ENCODE assay signal across 31 mouse cellular contexts in the genomic region with DNA sequence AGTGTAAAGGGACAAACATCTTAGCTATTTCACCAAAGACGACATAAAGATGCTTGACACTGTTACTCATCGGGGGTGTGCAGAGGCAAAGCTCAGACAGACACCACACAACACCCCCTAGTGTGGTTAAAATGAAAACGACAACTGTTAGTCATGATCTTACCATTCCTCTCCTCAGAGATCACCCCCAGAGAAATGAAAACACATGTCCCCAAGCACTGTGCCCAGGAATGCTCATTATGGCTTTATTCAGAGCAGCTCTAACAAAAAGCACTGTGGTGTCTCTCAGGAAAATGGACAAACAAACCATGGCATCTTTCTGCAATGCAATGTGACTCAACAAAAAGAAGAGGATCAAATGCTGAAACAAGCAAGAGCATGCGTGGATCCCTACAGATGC.
DNase-seq lines count a peak whose midpoint lies in the region; ATAC-seq and TF ChIP-seq lines count a peak whose summit lies in the region.
"Had no signal": no experiment of that assay in that cellular context is flagged by ENCODE, and none has a peak within 500 bp of the region (broad histone marks: within the 10 kb centered on the region; RNA-seq: fewer than 3 reads in every experiment).

No protein-coding gene starts in this region.

- no peak for ATAC-seq in heart, embryonic 12.5 days (ENCODE audit: insufficient number of reproducible peaks, low FRiP score)
- ATAC-seq: forebrain, embryonic 13.5 days; forebrain, embryonic 16.5 days; hindbrain, embryonic 16.5 days; intestine, embryonic 15.5 days had no signal

- H3K9me3 ChIP-seq in heart, embryonic 12.5 days (replicated peaks), result no peaks in the 10 kb centered on the region
- H3K9me3 ChIP-seq: embryonic facial prominence, embryonic 13.5 days; forebrain, embryonic 13.5 days; heart, embryonic 15.5 days; hindbrain, embryonic 10.5 days; hindbrain, embryonic 13.5 days; intestine, embryonic 15.5 days had no signal

- 78% methylated on average over 4 of the region's 4 CpGs for WGBS in heart, embryonic 12.5 days

- no peak overlapping the region for H3K27ac ChIP-seq in heart, embryonic 12.5 days (ENCODE audit: poor library complexity, severe bottlenecking)
- peak overlapping the region; percentile 93 for H3K27ac ChIP-seq in embryonic fibroblast, embryonic 13.5 days (ENCODE audit: insufficient read depth, low read length)
- H3K27ac ChIP-seq: embryonic facial prominence, embryonic 13.5 days; forebrain, embryonic 13.5 days; heart, embryonic 15.5 days; hindbrain, embryonic 10.5 days; hindbrain, embryonic 13.5 days; intestine, embryonic 15.5 days had no signal

- no peak overlapping the region for H3K9ac ChIP-seq in heart, embryonic 12.5 days
- H3K9ac ChIP-seq: embryonic facial prominence, embryonic 13.5 days; forebrain, embryonic 13.5 days; heart, embryonic 15.5 days; hindbrain, embryonic 13.5 days; intestine, embryonic 15.5 days had no signal

- no peaks in the 10 kb centered on the region for H3K27me3 ChIP-seq in heart, embryonic 12.5 days (replicated peaks)
- H3K27me3 ChIP-seq: CH12.LX; embryonic facial prominence, embryonic 13.5 days; forebrain, embryonic 13.5 days; heart, embryonic 15.5 days; hindbrain, embryonic 13.5 days; intestine, embryonic 15.5 days had no signal

- peaks cover 7% of the 10 kb centered on the region; the same call in 1 of the 2 replicates for H3K4me1 ChIP-seq in heart, embryonic 12.5 days (replicated peaks)
- H3K4me1 ChIP-seq in embryonic fibroblast, embryonic 13.5 days (ENCODE audit: control insufficient read depth, insufficient read depth, low read length), result peaks cover 20% of the 10 kb centered on the region
- H3K4me1 ChIP-seq: forebrain, embryonic 13.5 days; heart, embryonic 15.5 days; hindbrain, embryonic 10.5 days; hindbrain, embryonic 13.5 days; intestine, embryonic 15.5 days had no signal

- peak; percentile 68 for DNase-seq in heart, adult 11 months
- DNase-seq in 3T3-L1 (ENCODE audit: low read depth, low spot score) (peak; percentile 83), NIH3T3 (ENCODE audit: low read depth) (peak; percentile 65)
- no peak for DNase-seq in heart, postnatal 10 days
- DNase-seq in thymus, adult 18-20 months, result no peak
- DNase-seq in spleen, adult 18-20 months, result no peak
- DNase-seq: adrenal gland, adult 2 months; adrenal gland, postnatal 14 days; cerebellum, adult 11 months; cerebellum, adult 2 months; cerebellum, adult 9-11 months; cerebellum, postnatal 25 days; gastrocnemius, postnatal 10 days; gastrocnemius, postnatal 36 days; heart, postnatal 14 days; kidney, adult 11 months; kidney, adult 8-10 months had no signal

- intact Hi-C loops in heart, postnatal 10 days (cut with DNase I), result no loop called here

- no peak for TF ChIP-seq POLR2A in embryonic fibroblast, embryonic 13.5 days (IDR thresholded peaks at IDR 0.05; ENCODE audit: low read depth, low read length)

- H3K4me3 ChIP-seq in heart, embryonic 12.5 days, result no peak overlapping the region
- no peak overlapping the region for H3K4me3 ChIP-seq in embryonic fibroblast, embryonic 13.5 days (ENCODE audit: insufficient read depth, low read length)
- H3K4me3 ChIP-seq: embryonic facial prominence, embryonic 13.5 days; erythroblast, embryonic 14.5 days; forebrain, embryonic 13.5 days; heart, embryonic 15.5 days; hindbrain, embryonic 10.5 days; hindbrain, embryonic 13.5 days; intestine, embryonic 15.5 days had no signal

- no peak for TF ChIP-seq CTCF in embryonic fibroblast, embryonic 13.5 days (IDR thresholded peaks at IDR 0.05; ENCODE audit: borderline replicate concordance, insufficient read depth, low read length)

- no peak overlapping the region for H3K4me2 ChIP-seq in heart, embryonic 12.5 days
- H3K4me2 ChIP-seq: embryonic facial prominence, embryonic 13.5 days; forebrain, embryonic 13.5 days; heart, embryonic 11.5 days; heart, embryonic 15.5 days; hindbrain, embryonic 13.5 days; intestine, embryonic 15.5 days had no signal

- no peaks in the 10 kb centered on the region for H3K36me3 ChIP-seq in heart, embryonic 12.5 days
- H3K36me3 ChIP-seq: embryonic facial prominence, embryonic 13.5 days; G1E; heart, embryonic 15.5 days; hindbrain, embryonic 10.5 days; hindbrain, embryonic 13.5 days; intestine, embryonic 15.5 days had no signal

Comparison
In these comparisons a context has a peak if more than half of its experiments do, and no peak if none do; other contexts are left out.
1. DNase-seq: peak in heart, adult 11 months (single experiment), 3T3-L1 (single experiment) and NIH3T3 (single experiment); none in heart, postnatal 10 days (0 of 2), thymus, adult 18-20 months (0 of 2) and spleen, adult 18-20 months (0 of 2).